Mouse (Mus musculus): Measurements from ENCODE around the gene Arap1. TPM values are rescaled to one million over a fixed set of nuclear protein-coding genes. Genes with fewer than 3 reads are reported as not detected.
A peak's percentile ranks its signal among the peaks of the same experiment; 100 is the strongest.

The Arap1 gene
- polyA plus RNA-seq, 1 experiment from 2014 or later = 13.4 TPM

DNA sequence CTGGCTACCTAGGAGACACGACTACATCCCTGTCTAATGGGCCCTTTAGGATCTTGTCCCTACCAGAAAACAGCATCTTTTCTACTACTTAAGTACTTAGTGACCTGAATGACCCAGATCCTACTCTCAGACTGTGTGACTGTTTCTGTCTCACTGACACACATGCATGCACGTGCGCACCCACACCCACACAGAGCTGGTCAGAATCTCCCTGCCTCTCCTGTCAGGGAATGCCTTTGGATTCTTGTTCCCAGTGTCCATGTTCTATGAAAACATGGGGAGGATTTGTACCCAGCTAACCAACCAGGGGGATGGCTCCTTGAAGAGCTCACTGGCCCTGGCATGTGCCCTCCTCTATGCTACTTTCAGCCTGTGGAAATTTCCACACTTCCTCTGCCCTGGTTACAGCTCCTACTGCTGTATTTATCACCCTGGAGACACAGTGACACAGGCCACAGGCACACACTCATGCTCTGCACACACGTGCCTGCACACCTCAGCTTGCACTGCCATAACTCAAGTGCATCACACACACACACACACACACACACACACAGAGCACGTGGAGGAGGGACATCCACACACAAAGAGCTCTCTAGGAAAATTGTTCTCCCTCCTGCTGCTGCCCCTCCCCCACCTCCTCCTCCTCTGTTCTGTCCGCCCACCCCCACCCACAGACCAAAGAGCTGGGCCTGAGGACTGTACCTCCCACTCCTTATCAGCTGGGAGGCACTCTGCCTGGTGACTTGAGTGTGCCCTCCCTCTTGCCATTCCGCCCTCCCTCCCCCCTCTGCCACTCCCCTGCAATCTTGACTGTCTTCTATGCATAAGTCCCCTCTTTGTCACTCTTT is 67.0 kb downstream of the Arap1 start:
- H3K27me3 ChIP-seq = peaks cover 31% of the 10 kb centered on the region
- no peak overlapping the region for H3K4me3 ChIP-seq (replicated peaks)
- no peaks in the 10 kb centered on the region for H3K9me3 ChIP-seq
- H3K4me2 ChIP-seq = no peak overlapping the region
- H3K36me3 ChIP-seq (replicated peaks) = no peaks in the 10 kb centered on the region
- 32% methylated on average over 7 of the region's 7 CpGs for WGBS
- H3K9ac ChIP-seq = no peak overlapping the region
- peak overlapping the region; percentile 75 for H3K27ac ChIP-seq
- H3K4me1 ChIP-seq = peaks cover 29% of the 10 kb centered on the region
- peak; percentile 72 for ATAC-seq (ENCODE audit: low FRiP score)

DNA sequence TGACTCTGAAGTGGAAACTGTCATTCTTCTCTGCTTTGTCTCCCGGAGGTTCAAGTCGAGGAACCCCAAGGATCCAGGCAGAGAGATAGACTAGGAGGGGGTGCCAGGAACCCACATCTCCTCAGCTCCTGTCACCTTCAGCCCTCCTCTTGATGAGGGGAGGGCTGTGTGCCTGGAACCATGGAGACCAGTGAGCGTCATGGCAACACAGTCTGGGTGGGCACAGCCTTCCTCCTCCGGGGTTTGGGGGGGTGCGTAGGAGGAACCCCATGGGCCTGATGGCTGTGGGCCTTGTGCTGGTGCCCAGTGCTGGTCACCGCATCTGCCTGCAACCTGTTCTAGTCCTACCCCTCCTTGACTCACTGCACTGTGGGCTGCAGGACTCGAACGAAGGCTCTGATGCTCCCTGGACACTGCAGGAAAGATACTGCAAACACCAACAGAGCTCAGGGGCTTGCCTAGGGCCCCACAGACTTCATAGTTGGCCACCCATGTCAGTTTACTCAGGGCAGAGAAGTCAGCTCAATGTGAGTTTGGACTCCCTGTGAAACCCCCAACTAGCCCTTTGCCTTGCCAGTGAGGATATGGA is 67.7 kb downstream of the Arap1 start:
- no peak overlapping the region for H3K9ac ChIP-seq
- no peaks in the 10 kb centered on the region for H3K9me3 ChIP-seq
- no peak overlapping the region for H3K4me3 ChIP-seq (replicated peaks)
- no peaks in the 10 kb centered on the region for H3K36me3 ChIP-seq (replicated peaks)
- H3K27me3 ChIP-seq = peaks cover 38% of the 10 kb centered on the region
- 34% methylated on average over 8 of the region's 8 CpGs for WGBS
- peak overlapping the region; percentile 75 for H3K27ac ChIP-seq
- H3K4me2 ChIP-seq = no peak overlapping the region
- peaks cover 33% of the 10 kb centered on the region for H3K4me1 ChIP-seq
- ATAC-seq (ENCODE audit: low FRiP score) = peak; percentile 47

DNA sequence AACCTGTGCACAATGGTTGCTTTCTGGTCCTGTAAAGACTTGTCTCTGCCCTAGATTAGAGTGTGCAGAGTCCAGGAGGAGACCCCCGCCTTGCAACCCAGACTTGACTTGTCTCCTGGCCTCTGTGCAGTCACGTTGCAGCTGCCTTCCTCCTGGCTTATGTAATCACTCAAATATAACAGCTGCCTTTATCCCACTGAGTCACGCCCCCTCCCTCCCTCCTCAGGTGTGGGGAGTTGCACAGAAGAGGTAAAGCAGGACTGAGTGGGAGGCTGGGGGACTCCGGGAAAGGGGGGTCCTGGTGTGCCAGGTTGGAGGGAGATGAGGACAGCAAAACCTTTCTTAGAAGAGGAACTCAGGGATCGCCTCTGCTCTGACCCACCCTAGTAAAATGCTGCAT is 68.5 kb downstream of the Arap1 start:
- H3K4me1 ChIP-seq = peaks cover 38% of the 10 kb centered on the region
- no peak overlapping the region for H3K4me2 ChIP-seq
- no peak overlapping the region for H3K9ac ChIP-seq
- peaks cover 46% of the 10 kb centered on the region for H3K27me3 ChIP-seq
- H3K36me3 ChIP-seq (replicated peaks) = no peaks in the 10 kb centered on the region
- WGBS = 67% methylated on average over 5 of the region's 5 CpGs
- no peaks in the 10 kb centered on the region for H3K9me3 ChIP-seq
- no peak overlapping the region for H3K4me3 ChIP-seq (replicated peaks)
- no peak for ATAC-seq (ENCODE audit: low FRiP score)
- no peak overlapping the region for H3K27ac ChIP-seq

DNA sequence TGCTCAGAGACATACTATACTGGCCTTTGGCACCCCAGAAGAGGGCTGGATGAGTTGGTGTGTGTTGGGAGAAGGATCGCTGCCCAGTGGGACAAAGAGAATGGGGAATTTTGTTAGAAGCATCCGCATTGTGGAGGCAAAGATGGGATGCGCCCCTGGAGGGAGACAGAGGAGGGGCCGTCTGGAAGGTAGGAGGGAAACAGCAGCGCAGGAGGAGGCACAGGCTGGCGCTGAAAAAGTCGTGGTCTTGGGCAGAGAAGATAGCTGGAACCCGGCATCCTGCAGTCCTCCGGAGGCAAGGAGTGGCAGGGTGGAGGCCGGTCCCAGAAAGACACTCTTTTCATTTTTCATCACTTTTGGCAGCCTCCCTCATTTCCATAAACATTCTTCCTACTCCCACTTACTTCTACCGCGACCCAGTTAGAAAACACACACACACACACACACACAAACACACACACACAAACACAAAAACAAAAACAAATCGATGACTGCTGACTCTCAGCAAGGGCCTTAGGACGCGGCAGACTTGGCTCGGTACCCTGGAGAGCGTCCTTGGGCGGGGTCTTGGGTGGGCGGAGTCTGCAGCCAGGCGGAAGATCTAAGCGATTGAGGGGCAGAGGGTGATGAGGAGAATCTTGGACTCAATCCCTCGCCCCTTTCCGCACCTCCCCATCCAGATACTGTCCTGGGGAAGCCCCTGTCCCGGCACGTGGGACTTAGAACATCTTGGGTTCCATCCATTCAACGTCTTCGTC is 71.3 kb downstream of the Arap1 start:
- Histone ChIP-seq H3K4me1 (peaks cover 49% of the 10 kb centered on the region), H3K27ac (no peak overlapping the region), H3K4me2 (peak overlapping the region; percentile 32), H3K9ac (no peak overlapping the region), H3K36me3 (replicated peaks) (no peaks in the 10 kb centered on the region), H3K9me3 (no peaks in the 10 kb centered on the region), H3K27me3 (peaks cover 47% of the 10 kb centered on the region), H3K4me3 (replicated peaks) (no peak overlapping the region)
- ATAC-seq (ENCODE audit: low FRiP score) = no peak
- 4% methylated on average over 27 of the region's 27 CpGs for WGBS

DNA sequence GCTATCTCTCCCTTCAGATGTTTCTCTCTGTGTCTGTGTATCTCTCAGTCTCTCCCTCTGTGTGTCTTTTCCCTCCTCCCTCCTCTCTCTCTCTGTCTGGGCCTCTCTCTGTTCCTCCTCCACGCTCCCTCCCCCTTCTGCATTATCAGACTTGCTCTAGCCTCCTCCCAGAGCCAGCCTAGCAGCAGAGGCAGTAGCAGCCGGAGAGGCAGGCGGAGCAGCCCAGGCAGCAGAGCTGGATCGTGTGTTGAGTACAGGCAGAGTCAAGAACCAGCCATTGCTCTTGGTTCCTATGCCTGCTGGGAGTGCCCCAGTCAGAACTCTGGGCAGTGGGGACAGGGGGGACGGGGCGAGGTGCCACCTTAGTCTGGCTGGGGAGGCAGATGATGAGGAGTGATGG is 73.7 kb downstream of the Arap1 start, which contains the start of gene Pde2a:
Gene Pde2a, plus strand, starts transcription at position 163 of the 400 bp plus-strand sequence.
- no peaks in the 10 kb centered on the region for H3K36me3 ChIP-seq (replicated peaks)
- peaks cover 41% of the 10 kb centered on the region for H3K4me1 ChIP-seq
- peak within 1 kb of the TSS; percentile 47 for H3K4me2 ChIP-seq
- peak within 1 kb of the TSS; percentile 40 for H3K9ac ChIP-seq
- H3K4me3 ChIP-seq (replicated peaks) = peak within 1 kb of the TSS; percentile 27
- peak; percentile 79 for ATAC-seq (ENCODE audit: low FRiP score)
- 0 out of 2 replicates have a peak within 1 kb of the TSS, but pooled peaks have one; percentile 5 for H3K27ac ChIP-seq
- no peaks in the 10 kb centered on the region for H3K9me3 ChIP-seq
- 10% methylated on average over 6 of the region's 6 CpGs for WGBS
- H3K27me3 ChIP-seq = peaks cover 53% of the 10 kb centered on the region

DNA sequence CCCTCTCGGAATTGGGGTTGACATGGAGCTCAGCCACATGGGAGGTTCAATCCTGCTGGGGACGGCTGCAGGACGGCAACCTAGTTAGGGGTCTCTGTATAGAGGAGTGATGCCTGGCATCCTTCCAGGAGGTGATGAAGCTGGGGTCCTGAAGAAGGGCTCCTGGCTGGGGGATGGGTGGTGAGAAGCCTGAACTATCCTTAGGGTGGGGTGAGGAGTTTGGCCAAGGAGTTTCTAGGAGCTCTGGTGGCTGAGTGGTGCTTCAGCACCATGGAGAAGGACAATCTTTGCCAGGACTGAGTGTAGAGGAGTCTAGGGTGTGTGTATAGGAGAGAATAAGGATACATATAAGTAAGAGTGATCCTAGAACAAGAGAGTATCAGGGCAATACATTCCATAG is 74.2 kb downstream of the Arap1 start:
- Histone ChIP-seq H3K4me3 (replicated peaks) (peak overlapping the region; percentile 27), H3K27me3 (peaks cover 51% of the 10 kb centered on the region), H3K27ac (no peak overlapping the region), H3K9ac (peak overlapping the region; percentile 40), H3K4me1 (peaks cover 44% of the 10 kb centered on the region), H3K9me3 (no peaks in the 10 kb centered on the region), H3K36me3 (replicated peaks) (no peaks in the 10 kb centered on the region), H3K4me2 (peak overlapping the region; percentile 47)
- 15% methylated on average over 3 of the region's 3 CpGs for WGBS
- peak; percentile 24 for ATAC-seq (ENCODE audit: low FRiP score)

DNA sequence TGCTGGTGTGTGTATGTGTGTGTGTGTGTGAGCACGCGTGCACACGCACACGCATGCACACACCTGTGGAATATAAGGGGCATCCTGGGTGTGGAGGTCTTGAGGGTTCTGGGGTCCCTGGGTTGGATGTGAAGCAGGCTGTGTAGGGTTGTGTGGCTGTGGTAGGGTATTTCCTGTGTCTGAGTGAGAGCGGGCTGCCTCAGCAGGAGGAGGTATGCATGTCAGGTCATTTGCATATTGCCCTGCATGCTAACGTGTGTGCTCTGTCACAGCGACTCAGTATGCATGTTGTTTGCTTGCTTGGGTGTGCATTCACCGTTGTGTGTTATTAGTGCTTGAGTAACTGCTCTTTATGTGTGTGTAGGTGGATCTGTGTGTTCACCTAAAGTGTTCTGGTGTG is 74.8 kb downstream of the Arap1 start:
- ATAC-seq (ENCODE audit: low FRiP score) = no peak
- Histone ChIP-seq H3K36me3 (replicated peaks) (no peaks in the 10 kb centered on the region), H3K4me2 (peak overlapping the region; percentile 47), H3K9ac (no peak overlapping the region), H3K27me3 (peaks cover 45% of the 10 kb centered on the region), H3K4me3 (replicated peaks) (no peak overlapping the region), H3K9me3 (no peaks in the 10 kb centered on the region), H3K27ac (no peak overlapping the region), H3K4me1 (peaks cover 46% of the 10 kb centered on the region)
- 79% methylated on average over 8 of the region's 8 CpGs for WGBS

DNA sequence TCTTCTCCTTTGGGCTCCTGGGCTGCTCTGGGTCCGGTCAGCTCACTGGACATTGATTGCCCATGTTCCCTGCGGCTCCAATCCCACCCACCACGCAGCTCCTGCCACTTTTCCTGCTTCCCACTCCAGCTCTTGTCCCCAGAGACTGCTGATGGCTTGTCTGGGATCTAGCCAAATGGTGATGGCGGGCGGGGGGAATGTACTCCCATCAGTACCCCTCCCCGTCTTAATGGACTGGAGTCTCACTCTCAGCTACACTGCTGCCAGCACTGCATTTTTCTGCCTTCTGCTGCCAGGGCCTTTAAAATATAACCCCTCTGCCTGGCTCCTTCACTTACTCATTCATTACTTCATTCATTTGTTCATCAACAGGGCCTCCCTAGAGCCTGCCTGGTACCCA is 76.1 kb downstream of the Arap1 start:
- H3K4me1 ChIP-seq = peaks cover 44% of the 10 kb centered on the region
- ATAC-seq (ENCODE audit: low FRiP score) = no peak
- H3K27me3 ChIP-seq = peaks cover 36% of the 10 kb centered on the region
- WGBS = 76% methylated on average over 6 of the region's 6 CpGs
- no peak overlapping the region for H3K27ac ChIP-seq
- H3K36me3 ChIP-seq (replicated peaks) = no peaks in the 10 kb centered on the region
- no peaks in the 10 kb centered on the region for H3K9me3 ChIP-seq
- no peak overlapping the region for H3K4me3 ChIP-seq (replicated peaks)
- H3K4me2 ChIP-seq = no peak overlapping the region
- H3K9ac ChIP-seq = no peak overlapping the region

DNA sequence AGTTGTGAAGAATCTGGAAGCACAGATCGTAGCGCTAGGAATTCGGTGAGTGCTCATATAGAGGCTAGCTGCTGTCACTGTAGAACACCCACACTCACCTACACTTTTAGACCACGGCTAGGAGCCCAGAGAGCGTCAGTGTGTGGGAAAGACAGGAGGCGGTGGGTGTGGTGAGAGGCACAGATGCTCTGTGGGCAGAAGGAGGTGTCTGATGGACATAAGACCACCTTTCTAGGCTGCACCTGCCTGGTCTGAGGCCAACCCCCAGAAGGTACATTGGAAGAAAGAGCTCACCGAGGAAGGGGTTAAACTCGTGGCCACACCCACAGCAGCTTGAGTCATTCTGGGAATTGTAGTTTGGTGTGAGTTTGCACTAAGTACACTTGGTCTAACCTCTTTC is 78.8 kb downstream of the Arap1 start:
- H3K9me3 ChIP-seq = no peaks in the 10 kb centered on the region
- peaks cover 10% of the 10 kb centered on the region for H3K27me3 ChIP-seq
- H3K36me3 ChIP-seq (replicated peaks) = no peaks in the 10 kb centered on the region
- no peak overlapping the region for H3K4me2 ChIP-seq
- ATAC-seq (ENCODE audit: low FRiP score) = no peak
- H3K9ac ChIP-seq = no peak overlapping the region
- H3K4me3 ChIP-seq (replicated peaks) = no peak overlapping the region
- peaks cover 25% of the 10 kb centered on the region for H3K4me1 ChIP-seq
- 61% methylated on average over 8 of the region's 8 CpGs for WGBS
- H3K27ac ChIP-seq = no peak overlapping the region

DNA sequence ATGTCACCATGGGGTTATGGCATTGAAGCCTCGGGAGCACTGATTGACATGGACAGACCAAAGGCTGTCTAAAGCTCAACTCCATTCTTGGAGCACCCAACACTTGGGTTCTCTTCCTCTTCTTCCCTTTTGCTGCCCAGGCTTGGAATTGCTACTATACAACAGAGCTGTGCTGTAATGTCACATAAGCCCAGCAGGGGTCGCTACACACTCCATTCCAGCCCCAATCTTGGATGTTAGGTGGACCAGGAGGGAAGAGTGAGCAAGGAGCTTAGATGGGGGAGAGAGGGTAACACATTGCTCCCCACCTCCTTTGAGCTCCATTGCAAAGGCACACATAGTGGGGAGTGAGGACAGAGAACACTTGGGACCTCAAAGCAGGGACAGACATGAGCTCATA is 79.9 kb downstream of the Arap1 start:
- Histone ChIP-seq H3K9ac (no peak overlapping the region), H3K4me2 (no peak overlapping the region), H3K27ac (no peak overlapping the region), H3K36me3 (replicated peaks) (no peaks in the 10 kb centered on the region), H3K4me1 (peaks cover 20% of the 10 kb centered on the region), H3K4me3 (replicated peaks) (no peak overlapping the region), H3K9me3 (no peaks in the 10 kb centered on the region), H3K27me3 (peaks cover 6% of the 10 kb centered on the region; the same call in 1 of the 2 replicates)
- 17% methylated on average over 2 of the region's 2 CpGs for WGBS
- no peak for ATAC-seq (ENCODE audit: low FRiP score)

DNA sequence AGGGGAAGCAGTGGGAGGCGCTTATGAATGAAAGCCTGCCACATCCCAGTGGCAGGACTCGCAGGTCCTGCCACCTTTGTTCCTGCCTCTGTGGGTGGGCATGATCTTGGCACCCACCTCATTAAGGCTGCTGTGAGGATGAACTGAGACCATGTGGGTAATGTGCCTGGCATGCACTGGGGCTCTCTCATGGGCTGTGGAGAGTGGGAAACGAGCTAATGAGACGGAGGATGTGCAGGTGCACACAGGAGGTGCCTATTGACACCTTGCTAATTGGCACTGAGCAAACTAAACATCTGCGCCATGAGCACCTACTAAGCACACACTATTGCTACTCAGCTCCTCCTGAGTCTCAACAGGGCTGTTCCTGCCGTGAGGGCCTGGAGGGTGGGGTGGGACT is 87.2 kb downstream of the Arap1 start:
- Histone ChIP-seq H3K27me3 (no peaks in the 10 kb centered on the region), H3K9me3 (no peaks in the 10 kb centered on the region), H3K27ac (no peak overlapping the region), H3K4me3 (replicated peaks) (no peak overlapping the region), H3K9ac (no peak overlapping the region), H3K4me2 (no peak overlapping the region), H3K36me3 (replicated peaks) (no peaks in the 10 kb centered on the region), H3K4me1 (peaks cover 9% of the 10 kb centered on the region; the same call in 1 of the 2 replicates)
- ATAC-seq (ENCODE audit: low FRiP score) = peak; percentile 67; the same call in 1 of the 2 replicates
- WGBS = 39% methylated on average over 6 of the region's 6 CpGs

DNA sequence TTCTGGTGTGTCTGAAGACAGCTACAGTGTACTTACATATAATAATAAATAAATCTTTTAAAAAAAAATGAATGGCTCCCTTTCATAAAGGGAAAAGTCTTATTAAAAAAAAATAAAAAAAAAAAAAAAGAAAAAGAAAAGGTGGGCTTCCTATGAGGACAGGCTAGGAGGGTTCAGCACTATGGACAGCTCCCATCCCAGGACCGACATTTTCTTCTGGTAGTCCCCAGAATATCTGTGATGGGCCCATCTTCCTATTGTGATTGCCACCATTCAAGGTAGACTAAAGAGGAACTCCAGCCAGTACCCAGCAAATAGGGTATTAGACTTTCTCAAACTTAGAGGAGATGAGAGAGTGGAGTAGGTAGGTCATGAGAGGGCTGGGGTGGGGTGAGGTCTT is 90.0 kb downstream of the Arap1 start:
- Histone ChIP-seq H3K9me3 (no peaks in the 10 kb centered on the region), H3K4me1 (peaks cover 13% of the 10 kb centered on the region; the same call in 1 of the 2 replicates), H3K9ac (no peak overlapping the region), H3K27ac (no peak overlapping the region), H3K4me2 (no peak overlapping the region), H3K4me3 (replicated peaks) (no peak overlapping the region), H3K27me3 (no peaks in the 10 kb centered on the region), H3K36me3 (replicated peaks) (no peaks in the 10 kb centered on the region)
- ATAC-seq (ENCODE audit: low FRiP score) = no peak
- 24% methylated on average over 1 of the region's 1 CpGs for WGBS

Data from forebrain, embryonic 12.5 days (tissue).